Mouse (Mus musculus) liver, embryonic 13.5 days (tissue): Measurements from ENCODE around the gene Rundc3a. TPM values are rescaled to one million over a fixed set of nuclear protein-coding genes. Genes with fewer than 3 reads are reported as not detected.

Experiments used
- ATAC-seq: fragments of 200-750 bp; cut with Nextera tagmentation; 2 replicates; pipeline ENCODE4 v1.8.0; 2017; ENCODE audit warnings: low read depth, mild to moderate bottlenecking, moderate number of reproducible peaks, moderate library complexity
- DNase-seq: peaks from one replicate; pipeline ENCODE4 v3.0.0; 2022
- H3K27ac ChIP-seq: fragments of 300-500 bp; sonication (generic); 2 replicates; pipeline ENCODE4 v1.5.1; 2015; ENCODE audit warnings: moderate library complexity, mild to moderate bottlenecking, inconsistent platforms
- H3K27me3 ChIP-seq: fragments of 300-500 bp; sonication (generic); 2 replicates; pipeline ENCODE4 v1.6.1; 2015; ENCODE audit warnings: mild to moderate bottlenecking, inconsistent platforms
- H3K36me3 ChIP-seq: fragments of 300-500 bp; sonication (generic); 2 replicates; pipeline ENCODE4 v1.6.1; 2015; ENCODE audit warnings: mild to moderate bottlenecking, inconsistent platforms
- H3K4me1 ChIP-seq: fragments of 300-500 bp; sonication (generic); replicated peaks from 2 replicates; pipeline ENCODE4 v1.6.1; 2015; ENCODE audit warnings: inconsistent platforms
- H3K4me2 ChIP-seq: fragments of 300-500 bp; sonication (generic); 2 replicates; pipeline ENCODE4 v1.6.1; 2015; ENCODE audit warnings: inconsistent platforms, mild to moderate bottlenecking, moderate library complexity
- H3K4me3 ChIP-seq: fragments of 300-500 bp; sonication (generic); replicated peaks from 2 replicates; pipeline ENCODE4 v1.5.1; 2015; ENCODE audit warnings: mild to moderate bottlenecking, inconsistent platforms
- H3K9ac ChIP-seq: fragments of 300-500 bp; sonication (generic); 2 replicates; pipeline ENCODE4 v1.6.1; 2015; ENCODE audit warnings: mild to moderate bottlenecking, inconsistent platforms
- H3K9me3 ChIP-seq: fragments of 300-500 bp; sonication (generic); replicated peaks from 2 replicates; pipeline ENCODE4 v1.6.1; 2016; ENCODE audit warnings: inconsistent platforms
- WGBS: fragments of 180-500 bp; shearing (Covaris S2); methylation state at CpG from one replicate; pipeline ENCODE4 v1.1.7; 2015; ENCODE audit not compliant: insufficient replicate concordance; 5-methylcytosine and 5-hydroxymethylcytosine counted together
- polyA plus RNA-seq: library from polyadenylated mRNA; unstranded; fragments of >200 nt; fragmentation: Nextera tagmentation; extraction: Ambion mirVana; gene quantifications from 2 replicates; pipeline ENCODE4 v1.2.1, GENCODE M21; 2015

Gene Rundc3a
- polyA plus RNA-seq, 1 experiment from 2014 or later: 1.7 TPM

- Histone ChIP-seq H3K27ac (no peak overlapping the region), H3K27me3 (peaks cover 60% of the 10 kb centered on the region), H3K4me3 (peak overlapping the region; percentile 57), H3K9ac (peak overlapping the region; percentile 53), H3K4me2 (peak overlapping the region; percentile 79), H3K36me3 (peaks cover 10% of the 10 kb centered on the region; the same call in 1 of the 2 replicates), H3K4me1 (peaks cover 22% of the 10 kb centered on the region), H3K9me3 (no peaks in the 10 kb centered on the region)
- DNase-seq (no peak), ATAC-seq (no peak)
- WGBS: 32% methylated on average over 87 of the region's 87 CpGs
Observed at GRCm38 (mm10) chr11:102437120-102438061, 44.2 kb downstream of the Rundc3a start.

- Histone ChIP-seq H3K4me1 (peaks cover 16% of the 10 kb centered on the region), H3K27ac (no peak overlapping the region), H3K9ac (peak overlapping the region; percentile 53), H3K27me3 (peaks cover 63% of the 10 kb centered on the region), H3K36me3 (peaks cover 10% of the 10 kb centered on the region; the same call in 1 of the 2 replicates), H3K4me2 (peak overlapping the region; percentile 79), H3K4me3 (peak overlapping the region; percentile 57), H3K9me3 (no peaks in the 10 kb centered on the region)
- ATAC-seq (no peak), DNase-seq (peak; percentile 65)
- WGBS: 29% methylated on average over 77 of the region's 77 CpGs
Observed at GRCm38 (mm10) chr11:102438212-102439092, 45.2 kb downstream of the Rundc3a start.

- Histone ChIP-seq H3K9me3 (no peaks in the 10 kb centered on the region), H3K9ac (no peak overlapping the region), H3K4me2 (no peak overlapping the region), H3K27me3 (peaks cover 73% of the 10 kb centered on the region), H3K27ac (no peak overlapping the region), H3K36me3 (peaks cover 10% of the 10 kb centered on the region; the same call in 1 of the 2 replicates), H3K4me1 (peaks cover 16% of the 10 kb centered on the region), H3K4me3 (no peak overlapping the region)
- DNase-seq: no peak
- ATAC-seq: no peak
- 72% methylated on average over 14 of the region's 14 CpGs for WGBS
Observed at GRCm38 (mm10) chr11:102439093-102440082, 46.2 kb downstream of the Rundc3a start.

GRCm38 (mm10) chr11:102440255-102440654, 47.1 kb downstream of the Rundc3a start:
- Histone ChIP-seq H3K9ac (no peak overlapping the region), H3K36me3 (peaks cover 5% of the 10 kb centered on the region; the same call in 1 of the 2 replicates), H3K27ac (no peak overlapping the region), H3K4me3 (no peak overlapping the region), H3K27me3 (peaks cover 76% of the 10 kb centered on the region), H3K4me2 (no peak overlapping the region), H3K4me1 (peaks cover 18% of the 10 kb centered on the region), H3K9me3 (no peaks in the 10 kb centered on the region)
- no peak for DNase-seq
- 79% methylated on average over 8 of the region's 8 CpGs for WGBS
- ATAC-seq: no peak

- no peak overlapping the region for H3K27ac ChIP-seq
- H3K4me1 ChIP-seq: peaks cover 26% of the 10 kb centered on the region
- H3K4me2 ChIP-seq: no peak overlapping the region
- H3K4me3 ChIP-seq: no peak overlapping the region
- peaks cover 76% of the 10 kb centered on the region for H3K27me3 ChIP-seq
- H3K36me3 ChIP-seq: no peaks in the 10 kb centered on the region
- no peaks in the 10 kb centered on the region for H3K9me3 ChIP-seq
- DNase-seq: no peak
- WGBS: 57% methylated on average over 3 of the region's 3 CpGs
- H3K9ac ChIP-seq: no peak overlapping the region
- ATAC-seq: no peak
Observed at GRCm38 (mm10) chr11:102441434-102441833, 48.2 kb downstream of the Rundc3a start.

GRCm38 (mm10) chr11:102442089-102442488, 48.9 kb downstream of the Rundc3a start:
- Histone ChIP-seq H3K9me3 (no peaks in the 10 kb centered on the region), H3K4me3 (no peak overlapping the region), H3K27ac (no peak overlapping the region), H3K36me3 (no peaks in the 10 kb centered on the region), H3K27me3 (peaks cover 78% of the 10 kb centered on the region), H3K9ac (no peak overlapping the region), H3K4me2 (no peak overlapping the region), H3K4me1 (peaks cover 32% of the 10 kb centered on the region)
- ATAC-seq (no peak), DNase-seq (no peak)
- 83% methylated on average over 6 of the region's 6 CpGs for WGBS

GRCm38 (mm10) chr11:102443740-102444139, 50.5 kb downstream of the Rundc3a start:
- DNase-seq: no peak
- no peak for ATAC-seq
- H3K9ac ChIP-seq: no peak overlapping the region
- no peak overlapping the region for H3K4me2 ChIP-seq
- peaks cover 78% of the 10 kb centered on the region for H3K27me3 ChIP-seq
- WGBS: 63% methylated on average over 12 of the region's 12 CpGs
- no peak overlapping the region for H3K4me3 ChIP-seq
- H3K9me3 ChIP-seq: no peaks in the 10 kb centered on the region
- no peak overlapping the region for H3K27ac ChIP-seq
- peaks cover 29% of the 10 kb centered on the region for H3K4me1 ChIP-seq
- no peaks in the 10 kb centered on the region for H3K36me3 ChIP-seq

GRCm38 (mm10) chr11:102444321-102444720, 51.1 kb downstream of the Rundc3a start:
- H3K27me3 ChIP-seq: peaks cover 78% of the 10 kb centered on the region
- no peak overlapping the region for H3K9ac ChIP-seq
- DNase-seq (no peak), ATAC-seq (no peak)
- no peaks in the 10 kb centered on the region for H3K9me3 ChIP-seq
- no peak overlapping the region for H3K4me3 ChIP-seq
- H3K36me3 ChIP-seq: no peaks in the 10 kb centered on the region
- H3K4me2 ChIP-seq: no peak overlapping the region
- no peak overlapping the region for H3K27ac ChIP-seq
- H3K4me1 ChIP-seq: peaks cover 29% of the 10 kb centered on the region
- WGBS: 71% methylated on average over 3 of the region's 3 CpGs

GRCm38 (mm10) chr11:102444781-102445180, 51.6 kb downstream of the Rundc3a start:
- H3K36me3 ChIP-seq: no peaks in the 10 kb centered on the region
- ATAC-seq (no peak), DNase-seq (no peak)
- 50% methylated on average over 6 of the region's 6 CpGs for WGBS
- H3K27ac ChIP-seq: no peak overlapping the region
- no peak overlapping the region for H3K9ac ChIP-seq
- H3K4me3 ChIP-seq: no peak overlapping the region
- no peaks in the 10 kb centered on the region for H3K9me3 ChIP-seq
- peaks cover 78% of the 10 kb centered on the region for H3K27me3 ChIP-seq
- peaks cover 29% of the 10 kb centered on the region for H3K4me1 ChIP-seq
- no peak overlapping the region for H3K4me2 ChIP-seq

GRCm38 (mm10) chr11:102445264-102445890, 52.2 kb downstream of the Rundc3a start:
- no peaks in the 10 kb centered on the region for H3K36me3 ChIP-seq
- no peak overlapping the region for H3K27ac ChIP-seq
- H3K4me2 ChIP-seq: 0 out of 2 replicates have a peak overlapping the region, but pooled peaks have one; percentile 85
- H3K9ac ChIP-seq: no peak overlapping the region
- H3K9me3 ChIP-seq: no peaks in the 10 kb centered on the region
- no peak for ATAC-seq
- peaks cover 78% of the 10 kb centered on the region for H3K27me3 ChIP-seq
- WGBS: 44% methylated on average over 10 of the region's 10 CpGs
- H3K4me3 ChIP-seq: no peak overlapping the region; the same call in 1 of the 2 replicates
- DNase-seq: no peak
- peaks cover 29% of the 10 kb centered on the region for H3K4me1 ChIP-seq
